Mouse (Mus musculus): ENCODE measurements around the gene Os9. TPM values are rescaled to one million over a fixed set of nuclear protein-coding genes. Genes with fewer than 3 reads are reported as not detected.

Os9 gene
- total and polyA plus RNA-seq, 2 experiments from 2014 or later: 114 to 126 TPM

DNA sequence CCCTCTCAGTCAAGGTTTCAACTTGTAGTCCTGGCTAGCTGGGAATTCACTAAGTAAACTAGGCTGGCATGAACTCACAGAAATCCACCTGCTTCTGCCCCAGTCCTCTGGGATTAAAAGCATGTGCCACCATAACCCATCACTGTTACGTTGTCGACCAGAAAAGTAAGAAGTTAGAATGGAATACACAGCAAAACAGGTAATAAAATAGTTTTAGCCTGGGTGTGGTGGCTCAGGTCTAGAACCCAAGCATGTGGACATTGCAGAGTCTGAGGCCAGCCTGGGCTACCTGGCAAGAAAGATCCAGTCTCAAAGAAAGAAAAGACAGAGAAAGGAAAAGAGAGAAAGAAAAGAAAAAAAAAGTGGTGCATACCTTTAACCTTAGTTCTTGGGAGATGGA lies 59.4 kb downstream of the Os9 start:
- ATAC-seq (ENCODE audit: low FRiP score) (no peak), DNase-seq (ENCODE audit: low spot score) (no peak)
- H3K4me2 ChIP-seq (ENCODE audit: low read depth, low read length, poor library complexity, severe bottlenecking): peak overlapping the region; percentile 87
- H3K4me3 ChIP-seq (ENCODE audit: low read depth, low read length): peak overlapping the region; percentile 86
- WGBS: 48% methylated on average over 2 of the region's 2 CpGs
- peaks cover 4% of the 10 kb centered on the region; the same call in 1 of the 2 replicates for H3K4me1 ChIP-seq (ENCODE audit: insufficient read depth, low read length)
- H3K9me3 ChIP-seq (ENCODE audit: low read length): no peaks in the 10 kb centered on the region
- peaks cover 24% of the 10 kb centered on the region for H3K36me3 ChIP-seq (ENCODE audit: insufficient read depth, low read length)
- no peak for TF ChIP-seq CTCF (IDR thresholded peaks at IDR 0.05)
- peak overlapping the region; percentile 92 for H3K27ac ChIP-seq (ENCODE audit: low read depth, low read length)
- H3K27me3 ChIP-seq (ENCODE audit: insufficient read depth, low read length): no peaks in the 10 kb centered on the region
- H3K9ac ChIP-seq (replicated peaks; ENCODE audit: low read length, poor library complexity, severe bottlenecking): peak overlapping the region; percentile 96

DNA sequence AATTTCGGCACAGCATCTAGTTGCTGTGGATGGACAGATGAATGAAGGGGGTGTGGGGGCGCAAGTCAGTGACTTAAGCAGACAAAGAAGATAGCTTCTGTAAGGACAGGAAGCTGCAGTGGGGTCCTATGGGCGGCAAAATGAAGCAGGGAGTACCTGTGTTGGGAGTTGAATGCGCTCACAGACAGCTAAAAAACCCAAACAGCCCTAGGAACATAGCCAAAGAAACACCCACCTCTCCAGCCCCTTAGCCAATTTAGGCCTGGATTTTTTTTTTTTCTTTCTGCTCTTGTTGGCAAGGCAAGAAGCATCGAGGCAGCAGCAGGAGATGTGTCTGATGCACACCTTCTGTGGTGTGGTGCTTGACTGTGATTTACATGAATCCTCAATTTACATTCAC lies 59.8 kb downstream of the Os9 start:
- peak overlapping the region; percentile 96 for H3K9ac ChIP-seq (replicated peaks; ENCODE audit: low read length, poor library complexity, severe bottlenecking)
- DNase-seq (ENCODE audit: low spot score): no peak
- H3K4me3 ChIP-seq (ENCODE audit: low read depth, low read length): peak overlapping the region; percentile 86
- peaks cover 27% of the 10 kb centered on the region for H3K36me3 ChIP-seq (ENCODE audit: insufficient read depth, low read length)
- no peaks in the 10 kb centered on the region for H3K27me3 ChIP-seq (ENCODE audit: insufficient read depth, low read length)
- WGBS: 18% methylated on average over 5 of the region's 5 CpGs
- no peak for ATAC-seq (ENCODE audit: low FRiP score)
- TF ChIP-seq CTCF (IDR thresholded peaks at IDR 0.05): no peak
- peak overlapping the region; percentile 92 for H3K27ac ChIP-seq (ENCODE audit: low read depth, low read length)
- peaks cover 4% of the 10 kb centered on the region; the same call in 1 of the 2 replicates for H3K4me1 ChIP-seq (ENCODE audit: insufficient read depth, low read length)
- no peaks in the 10 kb centered on the region for H3K9me3 ChIP-seq (ENCODE audit: low read length)
- H3K4me2 ChIP-seq (ENCODE audit: low read depth, low read length, poor library complexity, severe bottlenecking): peak overlapping the region; percentile 87

DNA sequence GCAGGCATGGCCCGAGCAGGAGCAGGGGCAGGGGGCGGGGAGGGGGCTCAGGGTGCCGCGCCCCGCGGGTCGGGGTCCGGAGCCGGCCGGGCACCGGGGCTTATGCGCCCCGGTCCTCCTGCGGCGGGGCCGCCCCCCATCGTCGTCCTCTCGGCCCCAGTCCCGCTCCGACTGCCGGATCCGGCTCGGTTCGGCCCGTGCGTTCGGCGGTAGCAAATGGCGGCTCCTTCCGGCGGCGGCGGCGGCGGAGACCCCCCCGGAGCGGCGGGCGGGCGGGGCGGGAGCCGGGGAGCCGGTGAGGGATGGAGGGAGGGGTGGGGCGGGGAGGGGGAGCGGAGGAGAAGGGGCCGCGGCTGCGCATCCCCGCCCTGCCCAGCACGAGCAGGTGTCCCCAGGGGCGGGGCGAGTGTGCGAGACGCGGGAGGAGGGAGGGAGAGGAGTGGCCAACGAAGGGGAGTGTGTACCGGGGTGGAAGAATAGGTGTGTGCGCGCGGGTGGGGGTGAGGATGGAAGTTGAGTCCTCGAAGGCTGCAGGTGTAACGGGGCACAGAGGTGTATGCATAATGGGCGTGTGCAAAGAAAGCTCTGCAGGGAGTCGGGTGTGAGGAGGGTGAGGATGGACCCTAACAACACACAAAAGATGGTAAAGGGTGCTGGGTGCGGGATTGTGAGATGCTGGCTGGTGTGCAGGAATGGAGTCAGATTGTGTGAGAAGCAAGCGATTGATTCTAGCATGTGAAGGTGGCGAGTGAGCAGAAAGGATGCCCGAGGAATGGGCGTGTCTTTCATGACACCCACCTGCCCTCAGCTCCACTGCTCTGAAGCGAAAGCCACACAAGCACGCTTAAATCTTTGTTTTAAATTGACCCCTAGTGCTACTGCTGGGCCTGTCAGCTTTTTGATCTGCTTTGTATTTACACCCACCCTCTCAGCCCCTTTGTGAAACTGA lies 60.7 kb downstream of the Os9 start, which contains the start of gene March9:
Gene March9 (minus strand): TSS at position 217 of the 949 bp plus-strand sequence.
- peak; percentile 92 for DNase-seq (ENCODE audit: low spot score)
- Histone ChIP-seq H3K4me1 (ENCODE audit: insufficient read depth, low read length) (peaks cover 4% of the 10 kb centered on the region; the same call in 1 of the 2 replicates), H3K36me3 (ENCODE audit: insufficient read depth, low read length) (peaks cover 27% of the 10 kb centered on the region), H3K27ac (ENCODE audit: low read depth, low read length) (peak within 1 kb of the TSS; percentile 92), H3K4me2 (ENCODE audit: low read depth, low read length, poor library complexity, severe bottlenecking) (peak within 1 kb of the TSS; percentile 87), H3K4me3 (ENCODE audit: low read depth, low read length) (peak within 1 kb of the TSS; percentile 86), H3K9ac (replicated peaks; ENCODE audit: low read length, poor library complexity, severe bottlenecking) (peak within 1 kb of the TSS; percentile 96), H3K9me3 (ENCODE audit: low read length) (no peaks in the 10 kb centered on the region), H3K27me3 (ENCODE audit: insufficient read depth, low read length) (no peaks in the 10 kb centered on the region)
- TF ChIP-seq CTCF (IDR thresholded peaks at IDR 0.05): no peak
- WGBS: 1% methylated on average over 29 of the region's 72 CpGs
- peak; percentile 32 for ATAC-seq (ENCODE audit: low FRiP score)

DNA sequence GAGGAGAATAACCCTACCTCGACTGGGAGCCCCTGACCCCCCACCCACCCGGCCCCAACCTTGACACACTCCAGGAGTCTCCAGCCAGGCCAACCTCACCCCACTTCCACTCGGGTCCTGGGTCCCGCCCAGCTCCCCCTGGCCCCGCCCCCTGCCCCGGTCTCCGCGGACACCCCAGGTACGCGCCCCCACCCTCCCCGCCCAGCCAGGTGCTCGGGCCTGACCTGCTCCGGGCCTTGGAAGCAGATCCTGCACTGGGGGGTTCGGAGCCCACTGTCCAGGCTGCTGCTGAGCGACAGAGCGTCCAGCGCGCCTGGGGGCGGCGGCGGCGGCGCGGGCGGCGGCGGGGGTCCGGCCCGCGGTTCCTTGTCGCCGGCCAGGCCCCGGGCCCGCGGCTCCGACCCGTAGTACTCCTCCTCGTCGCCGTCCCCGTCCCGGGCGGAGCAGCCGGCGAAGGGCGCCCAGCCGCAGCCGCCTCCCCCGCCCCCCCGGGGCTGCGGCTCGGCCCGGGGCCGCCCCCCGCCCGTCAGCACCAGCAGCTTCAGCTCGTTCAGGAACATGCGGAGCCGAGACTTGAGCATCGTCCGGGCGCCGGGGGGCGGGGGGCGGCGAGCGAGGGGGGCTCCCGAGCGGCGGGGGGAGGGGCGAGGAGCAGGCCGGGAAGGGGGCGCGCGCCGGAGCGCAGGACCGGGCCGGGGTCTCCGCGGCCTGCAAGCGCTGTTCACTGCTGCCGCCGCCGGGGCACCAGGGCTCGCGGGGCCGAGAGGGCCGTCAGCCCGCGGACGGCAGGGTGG lies 61.6 kb downstream of the Os9 start:
- Histone ChIP-seq H3K4me1 (ENCODE audit: insufficient read depth, low read length) (0 out of 2 replicates have a peak, but pooled peaks cover 4% of the 10 kb centered on the region), H3K4me3 (ENCODE audit: low read depth, low read length) (peak overlapping the region; percentile 86), H3K27ac (ENCODE audit: low read depth, low read length) (peak overlapping the region; percentile 92), H3K4me2 (ENCODE audit: low read depth, low read length, poor library complexity, severe bottlenecking) (peak overlapping the region; percentile 87), H3K27me3 (ENCODE audit: insufficient read depth, low read length) (no peaks in the 10 kb centered on the region), H3K9me3 (ENCODE audit: low read length) (no peaks in the 10 kb centered on the region), H3K36me3 (ENCODE audit: insufficient read depth, low read length) (peaks cover 31% of the 10 kb centered on the region), H3K9ac (replicated peaks; ENCODE audit: low read length, poor library complexity, severe bottlenecking) (peak overlapping the region; percentile 96)
- peak; percentile 49 for DNase-seq (ENCODE audit: low spot score)
- WGBS: under 1% methylated on average over 50 of the region's 92 CpGs
- no peak for TF ChIP-seq CTCF (IDR thresholded peaks at IDR 0.05)
- ATAC-seq (ENCODE audit: low FRiP score): no peak

DNA sequence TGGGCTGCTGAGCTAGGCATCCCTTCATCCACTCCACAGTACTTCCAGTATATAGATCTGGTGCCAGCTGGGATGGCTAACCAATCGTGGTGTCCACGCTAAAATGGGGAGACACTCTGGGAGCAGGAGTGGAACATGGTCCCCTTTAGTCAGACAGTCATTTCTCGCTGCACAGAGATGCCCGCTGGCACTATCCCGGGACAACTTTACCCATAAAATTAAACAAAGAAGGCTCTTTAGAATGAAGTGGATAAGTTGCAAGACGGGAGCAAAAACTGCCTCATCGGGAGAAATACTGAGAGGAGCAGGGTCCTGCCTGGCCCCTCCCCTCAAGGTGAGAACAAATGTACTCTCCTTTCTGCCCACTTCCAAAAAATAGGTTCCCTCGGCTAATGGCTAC lies 62.2 kb downstream of the Os9 start:
- Histone ChIP-seq H3K4me1 (ENCODE audit: insufficient read depth, low read length) (0 out of 2 replicates have a peak, but pooled peaks cover 4% of the 10 kb centered on the region), H3K9me3 (ENCODE audit: low read length) (no peaks in the 10 kb centered on the region), H3K9ac (replicated peaks; ENCODE audit: low read length, poor library complexity, severe bottlenecking) (peak overlapping the region; percentile 96; the same call in 1 of the 2 replicates), H3K27me3 (ENCODE audit: insufficient read depth, low read length) (no peaks in the 10 kb centered on the region), H3K27ac (ENCODE audit: low read depth, low read length) (peak overlapping the region; percentile 92), H3K4me2 (ENCODE audit: low read depth, low read length, poor library complexity, severe bottlenecking) (peak overlapping the region; percentile 87), H3K4me3 (ENCODE audit: low read depth, low read length) (peak overlapping the region; percentile 86), H3K36me3 (ENCODE audit: insufficient read depth, low read length) (peaks cover 38% of the 10 kb centered on the region)
- DNase-seq (ENCODE audit: low spot score) (no peak), ATAC-seq (ENCODE audit: low FRiP score) (no peak)
- no peak for TF ChIP-seq CTCF (IDR thresholded peaks at IDR 0.05)
- WGBS: 1% methylated on average over 8 of the region's 8 CpGs
